Mouse (Mus musculus): ENCODE measurements around the gene Plcb4.

- no peak for TF ChIP-seq CTCF (IDR thresholded peaks at IDR 0.05; ENCODE audit: insufficient read depth, low read length)
- no peak for TF ChIP-seq POLR2A (IDR thresholded peaks at IDR 0.05; ENCODE audit: borderline replicate concordance, extremely low read depth, low read depth, low read length)
Observed at GRCm38 (mm10) chr2:135680001-135680400, 21.2 kb downstream of the Plcb4 start.
